Mouse (Mus musculus) liver, embryonic 11.5 days (tissue): ENCODE results near the gene Chchd3. TPM values are rescaled to one million over a fixed set of nuclear protein-coding genes. Genes with fewer than 3 reads are reported as not detected.

Experiments
- ATAC-seq: fragments of 200-750 bp; cut with Nextera tagmentation; replicated peaks from 2 replicates; pipeline ENCODE4 v1.8.0; 2017; ENCODE audit warnings: moderate number of reproducible peaks, mild to moderate bottlenecking, moderate TSS enrichment, moderate library complexity; ENCODE audit not compliant: low FRiP score
- DNase-seq: peaks from one replicate; pipeline ENCODE4 v3.0.0-alpha.2; 2017; ENCODE audit warnings: low spot score
- H3K27ac ChIP-seq: fragments of 300-500 bp; sonication (generic); 2 replicates; pipeline ENCODE4 v1.5.1; 2014; ENCODE audit warnings: mild to moderate bottlenecking, low read depth, low read length, control low read depth
- H3K27me3 ChIP-seq: fragments of 300-500 bp; sonication (generic); replicated peaks from 2 replicates; pipeline ENCODE4 v1.6.1; 2014; ENCODE audit warnings: low read length, mixed read lengths; ENCODE audit not compliant: control insufficient read depth, insufficient read depth
- H3K36me3 ChIP-seq: fragments of 300-500 bp; sonication (generic); 2 replicates; pipeline ENCODE4 v1.6.1; 2014; ENCODE audit warnings: mild to moderate bottlenecking, low read length, moderate library complexity, mixed read lengths; ENCODE audit not compliant: control insufficient read depth, insufficient read depth
- H3K4me1 ChIP-seq: fragments of 300-500 bp; sonication (generic); replicated peaks from 2 replicates; pipeline ENCODE4 v1.6.1; 2014; ENCODE audit warnings: low read length, mixed read lengths; ENCODE audit not compliant: control insufficient read depth, insufficient read depth
- H3K4me2 ChIP-seq: fragments of 300-500 bp; sonication (generic); 2 replicates; pipeline ENCODE4 v1.6.1; 2014; ENCODE audit warnings: mild to moderate bottlenecking, control low read depth, moderate library complexity
- H3K4me3 ChIP-seq: fragments of 300-500 bp; sonication (generic); 2 replicates; pipeline ENCODE4 v1.5.1; 2014; ENCODE audit warnings: low read depth, low read length, control low read depth
- H3K9ac ChIP-seq: fragments of 300-500 bp; sonication (generic); 2 replicates; pipeline ENCODE4 v1.6.1; 2014; ENCODE audit warnings: low read depth, low read length, control low read depth
- H3K9me3 ChIP-seq: fragments of 300-500 bp; sonication (generic); 2 replicates; pipeline ENCODE4 v1.6.1; 2016; ENCODE audit warnings: low read length, inconsistent platforms, mixed read lengths; ENCODE audit not compliant: control insufficient read depth
- WGBS: fragments of 180-500 bp; shearing (Covaris S2); extraction: QIAGEN DNeasy Blood & Tissue Kit; methylation state at CpG from one replicate; pipeline ENCODE4 v1.1.7; 2014; 5-methylcytosine and 5-hydroxymethylcytosine counted together
- polyA plus RNA-seq: library from polyadenylated mRNA; unstranded; fragments of >200 nt; fragmentation: Nextera tagmentation; extraction: Ambion mirVana; gene quantifications from 2 replicates; pipeline ENCODE4 v1.2.1, GENCODE M21; 2014

The Chchd3 gene
- polyA plus RNA-seq, 1 experiment from 2014 or later: 149 TPM

DNA sequence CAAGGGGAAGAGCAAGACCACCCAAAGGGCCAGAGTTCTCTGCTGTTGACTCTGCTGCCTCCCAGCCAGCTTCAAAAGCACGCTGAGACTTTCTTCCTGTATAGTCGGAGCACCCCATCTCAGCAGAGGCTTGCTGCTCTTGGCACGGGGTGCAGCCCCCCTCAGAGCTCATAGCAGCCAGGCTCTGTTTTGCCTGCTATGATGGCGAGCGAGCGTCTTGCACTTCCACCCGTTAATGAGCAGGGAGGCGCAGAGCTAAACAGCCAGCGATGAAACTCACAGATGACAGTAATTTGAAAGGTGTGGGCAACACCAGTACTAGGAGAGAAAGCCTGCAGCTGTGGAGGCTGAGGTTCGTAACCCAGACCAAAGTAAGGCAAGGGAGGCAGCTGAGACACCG, 283.7 kb downstream of the Chchd3 start:
- H3K9ac ChIP-seq: no peak overlapping the region
- no peaks in the 10 kb centered on the region for H3K4me1 ChIP-seq
- no peaks in the 10 kb centered on the region for H3K36me3 ChIP-seq
- 72% methylated on average over 11 of the region's 11 CpGs for WGBS
- H3K27ac ChIP-seq: no peak overlapping the region
- H3K4me3 ChIP-seq: no peak overlapping the region
- no peak for ATAC-seq
- H3K4me2 ChIP-seq: no peak overlapping the region
- DNase-seq: no peak
- H3K27me3 ChIP-seq: no peaks in the 10 kb centered on the region
- no peaks in the 10 kb centered on the region for H3K9me3 ChIP-seq

DNA sequence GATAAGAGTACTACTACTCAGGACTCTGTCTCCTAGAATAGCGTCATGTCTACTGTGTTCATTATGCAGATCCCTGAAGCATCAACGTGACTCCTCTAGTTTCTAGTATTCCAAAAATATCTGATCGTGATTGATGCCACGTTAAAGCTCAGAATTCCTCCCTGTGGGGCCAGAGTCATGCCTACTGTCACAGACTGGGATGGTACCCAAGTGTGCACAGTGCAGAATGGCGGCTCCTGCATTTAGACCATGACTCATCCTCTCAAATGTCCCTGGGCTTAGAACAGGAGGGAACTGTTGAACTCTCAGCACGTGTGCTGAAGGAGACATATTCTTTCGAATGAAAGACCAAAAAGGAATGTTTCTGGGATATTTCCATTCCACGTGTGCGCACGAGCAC, 305.5 kb downstream of the Chchd3 start:
- no peak overlapping the region for H3K27ac ChIP-seq
- no peak overlapping the region for H3K9ac ChIP-seq
- H3K36me3 ChIP-seq: no peaks in the 10 kb centered on the region
- no peaks in the 10 kb centered on the region for H3K4me1 ChIP-seq
- H3K4me2 ChIP-seq: no peak overlapping the region
- WGBS: 82% methylated on average over 10 of the region's 10 CpGs
- H3K4me3 ChIP-seq: no peak overlapping the region
- no peak for DNase-seq
- no peaks in the 10 kb centered on the region for H3K9me3 ChIP-seq
- no peaks in the 10 kb centered on the region for H3K27me3 ChIP-seq
- no peak for ATAC-seq

DNA sequence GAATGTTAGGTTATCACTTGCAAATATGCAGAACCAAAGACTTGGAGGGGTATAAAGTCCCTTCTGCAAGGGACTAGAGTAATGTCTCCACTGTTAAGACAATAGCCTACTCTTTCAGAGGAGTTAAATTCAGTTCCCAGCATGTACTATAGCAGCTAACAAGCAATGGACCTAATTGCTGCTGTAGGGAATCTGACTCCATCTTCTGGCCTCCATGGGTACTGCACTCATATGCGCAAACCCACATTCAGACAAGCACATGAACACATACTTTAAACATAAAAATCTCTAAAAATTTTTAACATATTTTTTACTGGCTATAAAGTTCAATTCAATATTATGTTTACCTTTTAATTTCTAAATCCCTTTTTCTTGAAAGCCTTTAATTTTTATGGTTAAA, 310.2 kb downstream of the Chchd3 start:
- Histone ChIP-seq H3K9ac (no peak overlapping the region), H3K4me3 (no peak overlapping the region), H3K36me3 (no peaks in the 10 kb centered on the region), H3K4me1 (no peaks in the 10 kb centered on the region), H3K9me3 (no peaks in the 10 kb centered on the region), H3K27me3 (no peaks in the 10 kb centered on the region), H3K4me2 (no peak overlapping the region), H3K27ac (no peak overlapping the region)
- WGBS: 90% methylated on average over 1 of the region's 1 CpGs
- no peak for DNase-seq
- no peak for ATAC-seq

DNA sequence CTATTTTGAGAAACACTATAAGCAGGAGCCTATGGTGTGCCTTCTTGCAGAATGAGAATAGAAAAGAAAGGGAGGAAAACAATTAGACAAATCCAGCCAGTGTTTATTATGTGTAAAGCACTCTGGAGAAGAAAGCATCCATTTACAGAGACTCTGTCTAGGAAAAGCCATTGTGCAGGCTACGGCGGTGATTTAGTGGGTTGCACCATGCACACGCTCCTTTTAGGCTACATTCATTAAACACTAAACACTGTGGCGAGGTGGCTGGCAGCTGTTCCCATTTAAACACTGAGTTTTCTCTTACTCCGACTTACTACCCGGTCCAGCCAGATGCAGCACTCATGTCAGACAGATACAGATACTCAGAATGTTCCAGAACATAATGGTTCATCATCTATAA, 311.3 kb downstream of the Chchd3 start:
- Histone ChIP-seq H3K9ac (no peak overlapping the region), H3K27me3 (no peaks in the 10 kb centered on the region), H3K4me1 (no peaks in the 10 kb centered on the region), H3K4me2 (no peak overlapping the region), H3K36me3 (no peaks in the 10 kb centered on the region), H3K4me3 (no peak overlapping the region), H3K27ac (no peak overlapping the region), H3K9me3 (no peaks in the 10 kb centered on the region)
- ATAC-seq (no peak), DNase-seq (no peak)
- 82% methylated on average over 6 of the region's 6 CpGs for WGBS

DNA sequence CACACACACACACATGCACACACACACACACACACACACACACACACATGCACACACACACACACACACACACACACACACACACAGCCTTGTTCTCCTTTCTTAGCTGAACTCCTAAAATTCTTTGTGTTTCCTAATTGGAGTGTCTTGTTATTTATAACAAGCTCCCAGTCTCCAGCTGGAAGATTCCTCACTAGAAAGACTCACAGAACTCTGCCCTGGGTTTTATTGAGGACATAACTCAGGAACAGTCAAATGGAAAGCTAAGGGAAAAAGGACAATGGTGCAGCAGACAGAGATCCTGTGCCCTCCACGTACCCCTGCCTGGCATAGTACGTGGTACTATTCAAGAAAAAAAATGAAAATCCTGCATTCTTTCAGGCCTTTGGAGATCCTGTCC, 312.7 kb downstream of the Chchd3 start:
- Histone ChIP-seq H3K4me2 (no peak overlapping the region), H3K36me3 (no peaks in the 10 kb centered on the region), H3K4me1 (no peaks in the 10 kb centered on the region), H3K9ac (no peak overlapping the region), H3K27ac (no peak overlapping the region), H3K27me3 (no peaks in the 10 kb centered on the region), H3K4me3 (no peak overlapping the region), H3K9me3 (no peaks in the 10 kb centered on the region)
- 66% methylated on average over 2 of the region's 2 CpGs for WGBS
- DNase-seq: no peak
- no peak for ATAC-seq

Other genes starting within 250 kb of the Chchd3 start
- 20.4 and 20.9 TPM in 2 replicates for gene Exoc4, start 188.8 kb upstream of the Chchd3 start, polyA plus RNA-seq